ENCODE assay signal across 28 mouse cellular contexts in the genomic region with DNA sequence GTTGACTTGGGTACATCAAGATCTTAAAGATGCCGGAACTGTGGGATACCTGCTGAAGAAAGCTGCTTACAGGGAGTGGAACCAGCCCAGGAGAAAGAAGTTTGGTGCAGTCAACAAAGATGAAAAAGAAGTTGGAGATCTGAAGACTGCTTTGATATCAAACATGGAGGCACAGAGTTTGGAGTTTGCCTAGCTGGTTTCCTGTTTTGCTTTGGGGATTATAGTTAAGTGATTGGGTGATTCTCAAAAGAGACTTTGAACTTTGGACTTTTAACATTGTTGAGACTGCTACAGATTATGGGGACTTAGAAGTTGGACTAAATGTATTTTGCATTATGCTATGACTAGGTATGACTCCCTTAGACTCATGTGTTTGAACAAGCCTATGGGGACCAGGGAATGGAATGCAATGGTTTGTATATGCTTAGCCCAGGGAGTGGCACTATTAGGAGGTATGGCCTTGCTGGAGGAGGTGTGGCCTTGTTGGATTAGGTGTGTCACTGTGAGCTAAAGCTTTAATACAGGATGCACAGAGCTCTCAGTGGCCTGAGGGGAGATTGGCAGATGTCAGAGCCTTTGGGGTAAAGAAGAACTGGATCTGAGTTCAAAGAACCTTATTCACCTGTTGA. TPM values are rescaled to one million over a fixed set of nuclear protein-coding genes. Genes with fewer than 3 reads are reported as not detected.
DNase-seq lines count a peak whose midpoint lies in the region; ATAC-seq and TF ChIP-seq lines count a peak whose summit lies in the region.
"Had no signal": no experiment of that assay in that cellular context is flagged by ENCODE, and none has a peak within 500 bp of the region (broad histone marks: within the 10 kb centered on the region; RNA-seq: fewer than 3 reads in every experiment).

No protein-coding gene starts in this region.

- no peak overlapping the region for H3K4me3 ChIP-seq in stomach, postnatal 0 days (ENCODE audit: low read depth, low read length)
- no peak overlapping the region for H3K4me3 ChIP-seq in layer of hippocampus, adult 2 months
- H3K4me3 ChIP-seq: embryonic facial prominence, embryonic 12.5 days; heart, embryonic 12.5 days; hindbrain, embryonic 10.5 days had no signal

- 91% methylated on average over 1 of the region's 1 CpGs for WGBS in stomach, postnatal 0 days

- H3K36me3 ChIP-seq in stomach, postnatal 0 days (ENCODE audit: control insufficient read depth, insufficient read depth, low read length): peaks cover 17% of the 10 kb centered on the region
- H3K36me3 ChIP-seq: embryonic facial prominence, embryonic 12.5 days had no signal

- peak; percentile 15 for DNase-seq in CD4-positive, CD25-positive, alpha-beta regulatory T cell, adult 2 months (ENCODE audit: low read depth, low spot score)
- DNase-seq in CD4-positive helper T cell, adult 2 months (ENCODE audit: low read depth, low spot score): peak; percentile 57
- peak; percentile 65 for DNase-seq in naive thymus-derived CD4-positive, alpha-beta T cell, adult 2 months (ENCODE audit: low read depth)
- DNase-seq in stomach, postnatal 0 days (ENCODE audit: low spot score): peak; percentile 47
- no peak for DNase-seq in right cerebral cortex, postnatal 25 days
- DNase-seq in layer of hippocampus, adult 2 months (ENCODE audit: low spot score in 2 of 2): no peak
- DNase-seq: adrenal gland, postnatal 14 days; B cell, adult 2 months; cerebellum, adult 11-12 months; cerebellum, adult 9-10 months; cerebellum, postnatal 25 days; gastrocnemius, postnatal 10 days had no signal

- no peak for TF ChIP-seq CTCF in stomach, postnatal 0 days (IDR thresholded peaks at IDR 0.05; ENCODE audit: low read depth)
- no peak for TF ChIP-seq CTCF in layer of hippocampus, adult 2 months (conservative IDR thresholded peaks at IDR 0.05)

- H3K27ac ChIP-seq in stomach, postnatal 0 days (replicated peaks): 0 out of 2 replicates have a peak overlapping the region, but pooled peaks have one; percentile 2
- no peak overlapping the region for H3K27ac ChIP-seq in layer of hippocampus, adult 2 months
- H3K27ac ChIP-seq: embryonic facial prominence, embryonic 12.5 days; hindbrain, embryonic 10.5 days; hindbrain, embryonic 14.5 days had no signal

- no peak for TF ChIP-seq EP300 in stomach, postnatal 0 days (optimal IDR thresholded peaks at IDR 0.05)

- no peaks in the 10 kb centered on the region for H3K4me1 ChIP-seq in stomach, postnatal 0 days (replicated peaks; ENCODE audit: control insufficient read depth, insufficient read depth)
- H3K4me1 ChIP-seq: embryonic facial prominence, embryonic 12.5 days had no signal

- H3K9me3 ChIP-seq in stomach, postnatal 0 days (ENCODE audit: control insufficient read depth, low read length): no peaks in the 10 kb centered on the region

- no peak overlapping the region for H3K9ac ChIP-seq in stomach, postnatal 0 days (ENCODE audit: low read length)
- H3K9ac ChIP-seq: embryonic facial prominence, embryonic 12.5 days; heart, embryonic 12.5 days; hindbrain, embryonic 14.5 days had no signal

- H3K4me2 ChIP-seq in stomach, postnatal 0 days (replicated peaks; ENCODE audit: low read depth): no peak overlapping the region
- H3K4me2 ChIP-seq: embryonic facial prominence, embryonic 12.5 days; heart, embryonic 12.5 days; hindbrain, embryonic 14.5 days had no signal

- no peak for ATAC-seq in CD4-positive, CD25-positive, alpha-beta regulatory T cell, adult 4 months
- ATAC-seq in stomach, postnatal 0 days (ENCODE audit: low FRiP score, low TSS enrichment): peak; percentile 96
- ATAC-seq: activated CD4-positive, CD25-positive, alpha-beta regulatory T cell, adult 4 months; forebrain, embryonic 16.5 days had no signal

- no peaks in the 10 kb centered on the region for H3K27me3 ChIP-seq in stomach, postnatal 0 days (ENCODE audit: control insufficient read depth, insufficient read depth, low read length)
- H3K27me3 ChIP-seq: embryonic facial prominence, embryonic 12.5 days; heart, embryonic 12.5 days had no signal

RNA-seq across cellular contexts. Expression of gene 4930402F06Rik, which starts 26.9 kb away (rescaled TPM):
- polyA plus RNA-seq in CD4-positive, CD25-positive, alpha-beta regulatory T cell, adult 4 months (2017; shearing (Covaris generic)): not detected
- not detected in 2 replicates for polyA plus RNA-seq in stomach, postnatal 0 days (2015; fragmentation: Nextera tagmentation; extraction: Ambion mirVana)
- not detected for total RNA-seq in layer of hippocampus, adult 2 months (2021)
- total RNA-seq: adrenal gland, adult 18-20 months; adrenal gland, postnatal 14 days; ES-E14; gastrocnemius, postnatal 10 days; granulocyte monocyte progenitor cell, adult 5-6 weeks; heart, adult 8-10 months; heart, postnatal 25 days had no signal
- polyA plus RNA-seq: activated CD4-positive, CD25-positive, alpha-beta regulatory T cell, adult 4 months; cortical plate, adult 2 months; embryonic facial prominence, embryonic 12.5 days; forebrain, embryonic 11.5 days; forebrain, embryonic 16.5 days; frontal cortex, adult 2 months; heart, embryonic 12.5 days; heart, embryonic 16.5 days; hindbrain, embryonic 10.5 days; hindbrain, embryonic 14.5 days had no signal

RNA-seq across cellular contexts. Expression of gene Ggta1, which starts 39.2 kb away (rescaled TPM):
- polyA plus RNA-seq in CD4-positive, CD25-positive, alpha-beta regulatory T cell, adult 4 months (2017; shearing (Covaris generic)): 10 to 100 TPM; 19.3 to 28.4 TPM
- polyA plus RNA-seq in stomach, postnatal 0 days (2015; fragmentation: Nextera tagmentation; extraction: Ambion mirVana): 10.7 and 11.5 TPM in 2 replicates
- 1 to 10 TPM; 1.8 to 2.3 TPM for total RNA-seq in layer of hippocampus, adult 2 months (2021)

RNA-seq across cellular contexts. Expression of gene 4930568D16Rik, which starts 56.3 kb away (rescaled TPM):
- not detected for polyA plus RNA-seq in CD4-positive, CD25-positive, alpha-beta regulatory T cell, adult 4 months (2017; shearing (Covaris generic))
- polyA plus RNA-seq in stomach, postnatal 0 days (2015; fragmentation: Nextera tagmentation; extraction: Ambion mirVana): not detected in 2 replicates
- total RNA-seq in layer of hippocampus, adult 2 months (2021): not detected
- total RNA-seq: adrenal gland, adult 18-20 months; adrenal gland, postnatal 14 days; ES-E14; gastrocnemius, postnatal 10 days; granulocyte monocyte progenitor cell, adult 5-6 weeks; heart, adult 8-10 months; heart, postnatal 25 days had no signal
- polyA plus RNA-seq: activated CD4-positive, CD25-positive, alpha-beta regulatory T cell, adult 4 months; cortical plate, adult 2 months; embryonic facial prominence, embryonic 12.5 days; forebrain, embryonic 11.5 days; forebrain, embryonic 16.5 days; frontal cortex, adult 2 months; heart, embryonic 12.5 days; heart, embryonic 16.5 days; hindbrain, embryonic 10.5 days; hindbrain, embryonic 14.5 days had no signal

Comparison
In these comparisons a context has a peak if more than half of its experiments do, and no peak if none do; other contexts are left out.
1. DNase-seq: peak in CD4-positive, CD25-positive, alpha-beta regulatory T cell, adult 2 months (single experiment), CD4-positive helper T cell, adult 2 months (single experiment), naive thymus-derived CD4-positive, alpha-beta T cell, adult 2 months (single experiment) and stomach, postnatal 0 days (single experiment); none in right cerebral cortex, postnatal 25 days (single experiment) and layer of hippocampus, adult 2 months (0 of 2).